Comparison of ENCODE assay signal across 8 mouse cellular contexts in the genomic region with DNA sequence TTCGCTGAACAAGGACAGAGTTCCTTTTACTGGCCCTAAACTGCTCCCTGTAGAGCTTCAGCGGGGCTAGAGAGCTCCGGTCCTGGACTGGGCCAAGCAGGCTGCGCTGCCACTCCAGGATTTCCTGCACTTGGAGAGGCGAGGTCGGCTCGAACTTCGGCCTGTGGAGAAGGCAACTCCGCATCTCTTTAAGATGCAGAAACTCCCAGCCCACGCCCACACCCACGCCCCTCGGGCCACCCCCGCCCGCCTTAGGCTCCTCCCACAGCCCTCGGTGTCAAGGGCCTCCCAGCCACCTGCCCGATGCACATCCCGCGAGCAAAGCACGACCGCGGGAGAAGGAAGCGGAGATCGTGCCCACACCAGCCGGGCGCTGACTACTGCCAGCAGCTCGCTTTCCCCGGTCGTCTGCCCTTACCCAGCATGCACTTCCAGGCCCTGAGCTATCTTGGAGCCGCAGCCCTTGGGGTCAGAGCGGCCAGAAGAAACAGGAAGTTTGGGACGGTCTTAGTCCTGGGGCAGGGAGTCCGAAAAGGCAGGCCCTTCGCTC. TPM values are rescaled to one million over a fixed set of nuclear protein-coding genes. Genes with fewer than 3 reads are reported as not detected.
A peak's percentile ranks its signal among the peaks of the same experiment; 100 is the strongest.
DNase-seq lines count a peak whose midpoint lies in the region; ATAC-seq and TF ChIP-seq lines count a peak whose summit lies in the region.

No protein-coding gene starts in this region.

- peak; percentile 30 to 57; a peak in 2 of 4 replicates for TF ChIP-seq POLR2A in MEL (IDR thresholded peaks at IDR 0.05; ENCODE audit: control insufficient read depth in 1 of 2, insufficient read depth in 1 of 2, low read depth in 1 of 2, low read length in 2 of 2, poor library complexity in 1 of 2)
- peak; percentile 60; the same call in 1 of the 2 replicates for TF ChIP-seq POLR2A in thymus, adult 2 months (IDR thresholded peaks at IDR 0.05; ENCODE audit: control insufficient read depth, extremely low read depth, insufficient read depth, low read length, poor library complexity)

- ATAC-seq in lung, embryonic 16.5 days (ENCODE audit: low read depth), result peak; percentile 90

- H3K4me1 ChIP-seq in MEL (ENCODE audit: control insufficient read depth in 1 of 2, insufficient read depth in 2 of 2, low read length in 2 of 2), result peaks cover 0 to 10% of the 10 kb centered on the region in 2 experiments; a peak in 1 of 4 replicates
- peaks cover 23% of the 10 kb centered on the region for H3K4me1 ChIP-seq in hindbrain, embryonic 10.5 days (replicated peaks)
- H3K4me1 ChIP-seq in lung, embryonic 16.5 days (replicated peaks; ENCODE audit: control insufficient read depth, insufficient read depth, low read length), result no peaks in the 10 kb centered on the region
- H3K4me1 ChIP-seq in thymus, adult 2 months (replicated peaks; ENCODE audit: control insufficient read depth, insufficient read depth, low read length), result peaks cover 29% of the 10 kb centered on the region

- no peaks in the 10 kb centered on the region for H3K9me3 ChIP-seq in MEL (replicated peaks; ENCODE audit: insufficient read depth, low read length)
- no peaks in the 10 kb centered on the region for H3K9me3 ChIP-seq in hindbrain, embryonic 10.5 days
- H3K9me3 ChIP-seq in lung, embryonic 16.5 days (ENCODE audit: control insufficient read depth, low read length), result no peaks in the 10 kb centered on the region

- no peaks in the 10 kb centered on the region for H3K27me3 ChIP-seq in MEL (ENCODE audit: control insufficient read depth in 1 of 2, insufficient read depth in 2 of 2, low read length in 2 of 2)
- peaks cover 69% of the 10 kb centered on the region for H3K27me3 ChIP-seq in hindbrain, embryonic 10.5 days (ENCODE audit: insufficient read depth, poor library complexity, severe bottlenecking)
- H3K27me3 ChIP-seq in lung, embryonic 16.5 days (ENCODE audit: control insufficient read depth, insufficient read depth, low read depth, low read length), result no peaks in the 10 kb centered on the region; the same call in none of the 2 replicates
- no peaks in the 10 kb centered on the region for H3K27me3 ChIP-seq in thymus, adult 2 months (ENCODE audit: control insufficient read depth, insufficient read depth, low read length)

- H3K27ac ChIP-seq in MEL (ENCODE audit: control insufficient read depth, low read depth, low read length), result no peak overlapping the region
- peak overlapping the region; percentile 78 for H3K27ac ChIP-seq in hindbrain, embryonic 10.5 days
- 0 out of 2 replicates have a peak overlapping the region, but pooled peaks have one; percentile 17 for H3K27ac ChIP-seq in lung, embryonic 16.5 days (ENCODE audit: low read length)
- no peak overlapping the region for H3K27ac ChIP-seq in thymus, adult 2 months (ENCODE audit: control insufficient read depth, insufficient read depth, low read length)

- peak overlapping the region; percentile 58 to 65; a peak in 3 of 4 replicates for H3K4me3 ChIP-seq in MEL (ENCODE audit: control insufficient read depth in 1 of 2, insufficient read depth in 1 of 2, low read depth in 2 of 2, low read length in 2 of 2)
- H3K4me3 ChIP-seq in hindbrain, embryonic 10.5 days, result peak overlapping the region; percentile 51
- peak overlapping the region; percentile 51 for H3K4me3 ChIP-seq in lung, embryonic 16.5 days (ENCODE audit: low read length)
- H3K4me3 ChIP-seq in thymus, adult 2 months (ENCODE audit: control insufficient read depth, insufficient read depth, low read length), result peak overlapping the region; percentile 49

- TF ChIP-seq RAD21 in MEL (IDR thresholded peaks at IDR 0.05; ENCODE audit: low read depth, low read length), result no peak

- H3K36me3 ChIP-seq in MEL (ENCODE audit: control insufficient read depth in 1 of 2, insufficient read depth in 2 of 2, low read length in 2 of 2), result peaks cover 0 to 8% of the 10 kb centered on the region in 2 experiments; a peak in 2 of 4 replicates
- no peaks in the 10 kb centered on the region for H3K36me3 ChIP-seq in hindbrain, embryonic 10.5 days
- no peaks in the 10 kb centered on the region for H3K36me3 ChIP-seq in lung, embryonic 16.5 days (ENCODE audit: control insufficient read depth, insufficient read depth, low read length)
- H3K36me3 ChIP-seq in thymus, adult 2 months (ENCODE audit: control insufficient read depth, insufficient read depth, low read length), result no peaks in the 10 kb centered on the region

- TF ChIP-seq CTCF in MEL (IDR thresholded peaks at IDR 0.05 in 2 of 3, conservative IDR thresholded peaks at IDR 0.05 in 1 of 3; ENCODE audit: control insufficient read depth in 1 of 3, insufficient read depth in 1 of 3, low read depth in 2 of 3, low read length in 3 of 3, poor library complexity in 1 of 3, severe bottlenecking in 1 of 3), result no peak
- no peak for TF ChIP-seq CTCF in thymus, adult 2 months (IDR thresholded peaks at IDR 0.05; ENCODE audit: borderline replicate concordance, control insufficient read depth, extremely low read depth, insufficient read depth, low read length, poor library complexity)

- H3K4me2 ChIP-seq in lung, embryonic 16.5 days (ENCODE audit: low read depth, low read length), result peak overlapping the region; percentile 59

- peak overlapping the region; percentile 67 for H3K9ac ChIP-seq in MEL (ENCODE audit: control insufficient read depth, low read depth, low read length, poor library complexity, severe bottlenecking)
- H3K9ac ChIP-seq in lung, embryonic 16.5 days (ENCODE audit: low read length), result peak overlapping the region; percentile 57

- WGBS in hindbrain, embryonic 10.5 days, result 17% methylated on average over 33 of the region's 33 CpGs
- WGBS in lung, embryonic 16.5 days, result 13% methylated on average over 33 of the region's 33 CpGs
- WGBS in thymus, adult 2 months, result under 1% methylated on average over 29 of the region's 33 CpGs

- peak; percentile 79 for DNase-seq in MEL (ENCODE audit: low read depth, low spot score)
- peak; percentile 68 for DNase-seq in cerebellum, adult 8-10 months
- DNase-seq in forelimb bud, embryonic 11.5 days (ENCODE audit: low read depth, low spot score), result peak; percentile 55
- peak; percentile 78 for DNase-seq in hindbrain, embryonic 10.5 days (ENCODE audit: low spot score)
- peak; percentile 59 for DNase-seq in layer of hippocampus, adult 9-11 months
- peak; percentile 81 for DNase-seq in ovary, adult 18-20 months (ENCODE audit: low spot score)
- DNase-seq in thymus, adult 2 months, result peak; percentile 86

- no peaks in the 10 kb centered on the region for H3K79me2 ChIP-seq in MEL (ENCODE audit: control insufficient read depth, insufficient read depth, low read length, poor library complexity)

- no peak for TF ChIP-seq EP300 in MEL (IDR thresholded peaks at IDR 0.05; ENCODE audit: low read depth in 1 of 2, low read length in 2 of 2)

TF ChIP-seq in MEL, 35 proteins besides CTCF, POLR2A, EP300 and RAD21:
- TF ChIP-seq TAL1 (IDR thresholded peaks at IDR 0.05; ENCODE audit: low read length) (peak; percentile 33), NELFE (IDR thresholded peaks at IDR 0.05; ENCODE audit: low read depth, low read length) (no peak)

RNA-seq across cellular contexts. Expression of gene Bcorl1, which starts 26.6 kb away (rescaled TPM):
- total RNA-seq in MEL (2012; rRNA removed), result 3.0 and 3.6 TPM in 2 replicates
- polyA plus RNA-seq in MEL (2012; ENCODE audit: insufficient read depth in 1 of 2, insufficient read length in 2 of 2, low read depth in 1 of 2, low replicate concordance in 2 of 2, missing spikeins in 1 of 2), result 10 to 100 TPM in 1 of 2 experiments, not detected in 1; 12.9 TPM
- polyA plus RNA-seq in hindbrain, embryonic 10.5 days (2016; fragmentation: Nextera tagmentation; extraction: Ambion mirVana), result 4.2 and 5.4 TPM in 2 replicates
- polyA plus RNA-seq in lung, embryonic 16.5 days (2015; fragmentation: Nextera tagmentation; extraction: Ambion mirVana), result 4.5 and 5.2 TPM in 2 replicates
- 7.8 TPM in 2 replicates for polyA plus RNA-seq in thymus, adult 2 months (2012; rRNA removed)

RNA-seq across cellular contexts. Expression of gene Utp14a, which starts 57.9 kb away (rescaled TPM):
- 64.3 and 69.7 TPM in 2 replicates for total RNA-seq in MEL (2012; rRNA removed)
- 10 to 100 TPM in 1 of 2 experiments, not detected in 1; 53.6 TPM for polyA plus RNA-seq in MEL (2012; ENCODE audit: insufficient read depth in 1 of 2, insufficient read length in 2 of 2, low read depth in 1 of 2, low replicate concordance in 2 of 2, missing spikeins in 1 of 2)
- polyA plus RNA-seq in hindbrain, embryonic 10.5 days (2016; fragmentation: Nextera tagmentation; extraction: Ambion mirVana), result 14.5 and 20.0 TPM in 2 replicates
- polyA plus RNA-seq in lung, embryonic 16.5 days (2015; fragmentation: Nextera tagmentation; extraction: Ambion mirVana), result 14.0 and 15.3 TPM in 2 replicates
- 3.7 and 3.8 TPM in 2 replicates for polyA plus RNA-seq in thymus, adult 2 months (2012; rRNA removed)

Comparison
In these comparisons a context has a peak if more than half of its experiments do, and no peak if none do; other contexts are left out.
1. H3K27ac ChIP-seq: peak in hindbrain, embryonic 10.5 days (single experiment) and lung, embryonic 16.5 days (single experiment); none in MEL (single experiment) and thymus, adult 2 months (single experiment).
2. Peak in every context shown above with its lines, with median percentiles within 50 percentile points of each other: DNase-seq and H3K4me3 ChIP-seq.